Mouse (Mus musculus): ENCODE measurements around the gene Trp53bp1.

Trp53bp1 gene

GRCm38 (mm10) chr2:121271236-121271927 is at the start of gene Trp53bp1:
Trp53bp1 (minus strand) TSS chr2:121271407.
- peak; percentile 96 for DNase-seq (ENCODE audit: low spot score)

DNA sequence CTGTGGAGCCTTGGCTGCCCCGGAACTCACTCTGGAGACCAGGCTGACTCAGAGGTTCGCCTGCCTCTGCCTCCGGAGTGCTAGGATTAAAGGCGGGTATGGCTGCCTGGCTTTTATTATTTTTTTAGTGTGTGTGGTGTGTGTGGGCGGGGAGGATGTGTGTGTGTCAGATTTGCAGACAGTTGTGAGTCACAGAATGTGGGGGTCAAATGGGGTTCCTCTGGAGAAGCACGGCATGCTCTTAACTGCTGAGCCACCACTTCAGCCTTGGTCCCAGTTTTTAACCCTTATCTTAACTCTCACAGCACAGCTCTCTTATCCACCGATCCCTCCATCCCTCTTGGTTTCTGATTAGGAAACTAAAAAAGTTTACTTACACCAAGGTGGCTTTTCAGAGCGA is 45.1 kb upstream of the Trp53bp1 start:
- DNase-seq (ENCODE audit: low spot score) = no peak

DNA sequence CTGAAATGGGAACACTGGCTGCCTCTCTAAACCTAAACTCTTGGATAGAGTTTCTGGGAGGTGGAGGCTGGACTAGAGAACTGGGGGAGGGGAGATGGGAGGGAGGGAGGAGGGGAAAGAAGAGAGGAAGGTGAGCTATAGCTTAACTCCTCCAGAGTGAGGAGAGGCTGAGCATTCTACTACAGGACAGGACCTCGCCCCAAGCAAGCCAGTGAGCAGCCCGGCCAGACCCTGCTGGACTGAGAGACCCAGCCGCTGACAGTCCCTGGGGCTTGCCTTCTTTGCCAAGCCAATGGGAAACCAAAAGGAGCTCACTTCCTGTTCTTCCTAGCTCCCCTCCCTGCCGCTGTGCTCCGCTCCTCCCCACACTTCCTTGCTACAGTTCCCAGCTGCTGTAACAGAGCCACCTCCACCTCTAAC is 37.8 kb upstream of the Trp53bp1 start:
- DNase-seq (ENCODE audit: low spot score) = no peak

DNA sequence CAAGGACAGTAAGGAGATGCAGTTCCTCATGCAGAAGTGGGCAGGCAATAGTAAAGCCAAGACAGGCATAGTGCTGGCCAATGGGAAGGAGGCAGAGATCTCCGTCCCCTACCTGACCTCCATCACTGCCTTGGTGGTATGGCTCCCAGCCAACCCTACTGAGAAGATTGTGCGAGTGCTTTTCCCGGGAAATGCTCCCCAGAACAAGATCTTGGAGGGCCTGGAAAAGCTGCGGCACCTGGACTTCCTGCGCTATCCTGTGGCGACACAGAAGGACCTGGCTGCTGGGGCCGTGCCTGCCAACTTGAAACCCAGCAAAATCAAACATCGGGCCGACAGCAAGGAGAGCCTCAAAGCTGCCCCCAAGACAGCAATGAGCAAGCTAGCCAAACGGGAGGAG is 28.8 kb upstream of the Trp53bp1 start:
- no peak for DNase-seq (ENCODE audit: low spot score)

GRCm38 (mm10) chr2:121299471-121299870 is 28.3 kb upstream of the Trp53bp1 start:
- DNase-seq (ENCODE audit: low spot score) = no peak

- DNase-seq (ENCODE audit: low spot score) = no peak
Observed at GRCm38 (mm10) chr2:121298131-121298530, 26.9 kb upstream of the Trp53bp1 start.

GRCm38 (mm10) chr2:121297701-121298100 is 26.5 kb upstream of the Trp53bp1 start:
- DNase-seq (ENCODE audit: low spot score) = no peak

GRCm38 (mm10) chr2:121296754-121297231 is 25.6 kb upstream of the Trp53bp1 start:
- DNase-seq (ENCODE audit: low spot score) = no peak

GRCm38 (mm10) chr2:121295608-121296571 is 24.7 kb upstream of the Trp53bp1 start:
- DNase-seq (ENCODE audit: low spot score) = peak; percentile 55

DNA sequence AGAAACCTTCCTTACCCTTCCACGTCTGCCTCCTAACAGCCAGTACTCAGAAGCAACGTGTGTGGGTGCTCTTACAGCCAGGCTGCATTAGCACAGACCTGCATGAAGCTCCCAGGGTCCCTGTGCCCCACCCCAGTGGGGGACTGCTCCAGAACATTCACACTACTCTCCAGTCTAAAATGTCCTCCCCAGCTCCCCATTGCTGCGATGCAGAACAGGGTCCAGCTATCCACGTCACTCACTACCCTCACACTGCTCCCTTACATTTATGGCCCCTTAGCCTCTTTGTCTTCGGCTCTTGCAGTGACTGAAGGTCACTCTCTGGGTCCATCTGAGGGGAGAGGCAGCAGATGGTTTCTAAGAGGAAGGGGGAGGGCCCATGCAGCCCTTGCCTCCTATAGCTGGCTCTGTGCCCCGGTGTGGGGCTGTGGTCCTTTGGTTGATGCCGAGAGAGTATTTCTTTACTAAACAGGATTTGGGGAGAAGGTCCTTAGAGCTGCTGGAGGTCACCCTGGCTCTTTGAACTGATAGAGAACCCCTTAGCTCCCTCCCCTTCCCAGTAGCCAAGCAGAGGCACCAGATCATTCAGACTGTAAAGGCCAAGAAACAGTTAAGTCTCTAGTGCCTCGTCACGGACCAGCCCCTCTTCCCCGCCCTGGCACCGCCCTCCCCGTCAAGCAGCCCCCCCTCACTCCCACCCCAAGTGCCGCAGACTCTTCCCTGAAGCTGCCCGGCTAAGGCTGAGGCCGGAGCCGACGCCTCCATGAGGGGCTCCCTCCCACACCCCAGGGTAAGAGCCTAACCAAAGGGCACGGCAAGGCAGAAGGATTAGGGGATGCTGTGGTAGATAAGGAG is 23.8 kb upstream of the Trp53bp1 start:
- DNase-seq (ENCODE audit: low spot score) = peak; percentile 59

DNA sequence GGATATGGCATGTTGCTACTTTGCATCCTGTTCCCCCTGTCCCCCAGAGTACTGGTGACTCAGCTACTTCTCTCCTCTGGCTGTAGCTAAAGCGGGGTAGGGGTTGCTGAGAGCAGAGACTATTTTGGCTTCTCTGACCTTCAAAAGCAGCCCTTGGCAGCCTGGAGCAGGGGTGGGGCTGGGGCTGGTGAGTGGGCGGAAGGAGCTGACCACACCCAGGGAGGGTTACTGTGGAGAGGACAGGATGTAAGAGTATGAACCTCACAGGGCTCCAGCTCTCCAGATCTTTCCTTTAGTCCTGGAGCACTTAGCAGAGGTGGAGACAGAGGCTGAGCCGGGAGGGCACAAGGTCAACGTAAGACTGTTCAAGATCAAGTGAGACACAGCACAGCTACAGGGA is 23.0 kb upstream of the Trp53bp1 start:
- peak; percentile 45 for DNase-seq (ENCODE audit: low spot score)

- DNase-seq (ENCODE audit: low spot score) = no peak
Observed at GRCm38 (mm10) chr2:121292316-121293013, 21.3 kb upstream of the Trp53bp1 start.

- no peak for DNase-seq (ENCODE audit: low spot score)
Observed at GRCm38 (mm10) chr2:121289730-121290540, 18.7 kb upstream of the Trp53bp1 start.

DNA sequence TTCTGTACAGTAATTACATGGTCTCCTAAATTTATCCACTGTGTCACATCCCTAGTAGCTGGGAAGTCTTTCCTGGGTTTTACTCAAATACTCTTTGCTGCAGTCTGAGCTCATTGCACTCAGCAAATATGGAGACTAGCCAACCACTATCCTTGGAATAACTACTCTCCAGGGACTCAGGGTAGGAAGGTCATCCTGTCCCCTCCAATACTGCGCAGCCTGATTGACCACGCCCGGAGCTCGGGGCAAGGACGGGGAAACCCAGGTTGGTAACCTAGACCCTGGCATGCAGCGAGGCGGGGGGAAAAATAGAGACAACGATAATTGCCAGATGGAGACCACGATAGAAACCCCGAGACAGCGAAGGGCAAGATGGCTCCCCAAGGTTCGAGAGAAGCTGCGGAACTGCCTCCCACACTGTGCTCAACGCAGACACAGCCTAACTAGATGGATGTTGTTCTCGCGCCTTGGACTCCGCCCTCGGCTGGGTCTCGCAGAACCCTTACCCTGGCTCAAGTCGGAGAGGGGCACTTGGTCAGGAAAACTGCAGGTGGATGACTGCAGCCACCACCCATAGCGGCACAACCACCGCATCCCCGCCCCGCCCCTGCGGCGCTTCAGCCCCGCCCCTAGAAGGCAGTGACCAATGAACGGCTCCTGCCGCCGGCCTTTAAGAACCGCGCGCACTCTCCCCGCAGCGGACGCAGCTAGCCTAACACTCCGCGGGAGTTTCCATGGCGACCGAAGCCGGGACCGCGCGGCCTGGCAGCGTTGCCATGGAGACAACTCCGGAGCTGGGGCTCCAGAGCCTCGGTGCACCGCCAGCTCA is 17.9 kb upstream of the Trp53bp1 start, which contains the start of gene Map1a:
TSS of gene Map1a (plus strand) at position 700 of the 829 bp plus-strand sequence.
- DNase-seq (ENCODE audit: low spot score) = peak; percentile 49

DNA sequence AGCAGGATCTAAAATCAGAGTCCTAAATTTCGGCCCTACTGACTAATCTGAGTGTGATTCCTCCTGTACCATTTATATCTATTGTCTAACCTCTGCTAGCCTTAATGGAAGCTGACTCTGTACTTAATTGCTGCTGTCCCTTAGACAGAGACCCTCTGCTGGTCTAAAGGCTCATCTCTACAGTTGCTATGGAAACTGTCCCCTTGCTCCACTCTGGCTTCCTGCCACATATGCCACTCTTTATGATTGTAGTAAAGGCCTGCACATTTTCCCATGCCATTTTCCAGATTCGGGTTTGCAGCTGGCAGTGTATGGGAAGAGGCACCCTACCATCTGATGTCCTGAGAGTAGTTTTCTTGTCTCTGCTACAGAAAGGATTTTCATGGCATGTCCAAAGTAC is 16.6 kb upstream of the Trp53bp1 start:
- DNase-seq (ENCODE audit: low spot score) = no peak

- DNase-seq (ENCODE audit: low spot score) = no peak
Observed at GRCm38 (mm10) chr2:121271928-121272516, 815 bp upstream of the Trp53bp1 start.

DNA sequence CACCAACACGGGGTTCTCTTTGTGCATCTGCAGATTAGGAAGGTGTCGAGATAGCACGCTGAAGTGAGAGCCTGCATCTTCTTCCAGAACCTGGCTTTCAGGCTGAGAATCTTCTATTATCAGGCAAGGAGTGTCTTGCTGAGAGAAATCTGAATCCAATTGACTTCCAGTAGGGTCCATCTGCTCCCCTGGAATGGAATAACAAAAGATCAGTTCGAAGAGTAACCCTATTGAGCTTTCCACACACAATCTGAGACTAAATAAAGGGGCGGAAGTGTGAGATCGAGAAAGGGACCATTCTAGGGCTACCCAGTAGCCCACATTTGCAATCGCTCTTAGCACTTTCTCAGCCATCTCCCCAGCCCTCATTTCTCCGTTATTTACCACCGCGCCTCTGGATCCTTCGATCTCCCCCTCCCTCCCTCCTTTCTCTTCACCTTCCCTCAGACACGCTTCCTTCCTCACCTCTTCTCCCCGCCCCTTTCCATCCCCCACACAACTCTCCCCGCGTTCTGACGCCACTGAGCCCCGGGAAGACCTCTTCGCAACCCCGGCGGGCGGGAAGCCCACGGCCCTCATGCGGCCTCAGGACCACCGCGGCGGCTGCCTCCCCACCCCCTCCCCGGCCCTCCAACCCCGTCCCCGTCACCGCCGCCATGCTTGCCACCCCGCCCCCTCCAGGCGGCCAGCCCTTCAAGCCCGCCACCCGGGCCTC is 529 bp downstream of the Trp53bp1 start:
- no peak for DNase-seq (ENCODE audit: low spot score)

DNA sequence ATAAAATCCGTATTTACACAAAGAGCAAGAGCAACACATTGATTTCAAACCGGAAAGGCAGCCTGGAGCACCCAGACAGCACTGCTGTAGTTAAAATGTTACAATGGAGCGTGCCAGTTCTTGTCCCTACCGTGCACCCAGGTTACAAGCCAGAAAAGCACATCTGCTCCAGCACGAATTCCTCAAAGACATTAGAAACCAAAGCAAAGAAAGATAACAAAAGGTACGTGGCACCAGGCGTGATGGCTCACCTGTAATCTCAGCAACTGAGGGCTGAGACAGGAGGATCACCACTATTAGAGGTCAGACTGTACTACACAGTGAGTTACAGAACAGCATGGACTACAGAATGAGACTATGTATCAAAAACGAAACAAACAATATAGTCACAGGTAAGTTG is 2.8 kb downstream of the Trp53bp1 start:
- DNase-seq (ENCODE audit: low spot score) = no peak

Data from adipocyte (in vitro differentiated cells).